In genomic region chr17:8377298-8377697, GRCm38 (mm10) we compare ENCODE assay signal across 41 mouse cellular contexts. TPM values are rescaled to one million over a fixed set of nuclear protein-coding genes. Genes with fewer than 3 reads are reported as not detected.
"Had no signal": no experiment of that assay in that cellular context is flagged by ENCODE, and none has a peak within 500 bp of the region (broad histone marks: within the 10 kb centered on the region; RNA-seq: fewer than 3 reads in every experiment).

No protein-coding gene starts in this region.

- H3K36me3 ChIP-seq: heart, embryonic 12.5 days; heart, embryonic 13.5 days; heart, embryonic 15.5 days; hindbrain, embryonic 10.5 days; hindbrain, embryonic 12.5 days; hindbrain, embryonic 13.5 days; hindbrain, embryonic 15.5 days; intestine, embryonic 15.5 days; kidney, embryonic 15.5 days had no signal

- H3K27ac ChIP-seq: heart, embryonic 13.5 days; heart, embryonic 15.5 days; hindbrain, embryonic 10.5 days; hindbrain, embryonic 12.5 days; hindbrain, embryonic 13.5 days; hindbrain, embryonic 14.5 days; hindbrain, embryonic 15.5 days; hindbrain, postnatal 0 days; intestine, embryonic 15.5 days; kidney, embryonic 15.5 days; kidney, postnatal 0 days; layer of hippocampus, adult 2 months; left cerebral cortex, adult 2 months had no signal

- H3K4me3 ChIP-seq: heart, embryonic 12.5 days; heart, embryonic 13.5 days; heart, embryonic 15.5 days; hindbrain, embryonic 10.5 days; hindbrain, embryonic 12.5 days; hindbrain, embryonic 13.5 days; hindbrain, embryonic 15.5 days; intestine, embryonic 15.5 days; kidney, embryonic 15.5 days; layer of hippocampus, adult 2 months; left cerebral cortex, adult 2 months had no signal

- H3K4me2 ChIP-seq: heart, embryonic 12.5 days; heart, embryonic 13.5 days; heart, embryonic 15.5 days; hindbrain, embryonic 12.5 days; hindbrain, embryonic 13.5 days; hindbrain, embryonic 14.5 days; hindbrain, embryonic 15.5 days; intestine, embryonic 15.5 days; kidney, embryonic 15.5 days had no signal

- H3K4me1 ChIP-seq: intestine, embryonic 15.5 days had no signal

- H3K9me3 ChIP-seq: heart, embryonic 12.5 days; heart, embryonic 15.5 days; hindbrain, embryonic 12.5 days; hindbrain, embryonic 13.5 days; hindbrain, embryonic 15.5 days; intestine, embryonic 15.5 days; kidney, embryonic 15.5 days had no signal

- DNase-seq: heart, postnatal 10 days; heart, postnatal 14 days; heart, postnatal 36 days; heart, postnatal 4 days; kidney, adult 11 months; kidney, adult 18-20 months; kidney, adult 2 months; kidney, adult 8-10 months; kidney, postnatal 10 days; kidney, postnatal 14 days; kidney, postnatal 25 days; kidney, postnatal 36 days; kidney, postnatal 4 days; layer of hippocampus, adult 9-11 months; layer of hippocampus, postnatal 36 days had no signal

- H3K9ac ChIP-seq: heart, embryonic 12.5 days; heart, embryonic 13.5 days; heart, embryonic 15.5 days; hindbrain, embryonic 12.5 days; hindbrain, embryonic 13.5 days; hindbrain, embryonic 14.5 days; hindbrain, embryonic 15.5 days; intestine, embryonic 15.5 days; kidney, embryonic 15.5 days had no signal

- H3K27me3 ChIP-seq: heart, embryonic 15.5 days; hindbrain, embryonic 12.5 days; hindbrain, embryonic 13.5 days; hindbrain, embryonic 15.5 days; intestine, embryonic 15.5 days; kidney, embryonic 15.5 days had no signal

- ATAC-seq: hindbrain, embryonic 16.5 days; hindbrain, postnatal 0 days; intestine, embryonic 15.5 days; intestine, postnatal 0 days had no signal

RNA-seq across cellular contexts. Expression of gene T2, which starts 21.5 kb away (rescaled TPM):
- total RNA-seq: hematopoietic stem cell, adult 5-6 weeks had no signal

RNA-seq across cellular contexts. Expression of gene Prr18, which starts 40.0 kb away (rescaled TPM):
- total RNA-seq: hematopoietic stem cell, adult 5-6 weeks had no signal
- polyA plus RNA-seq: heart, embryonic 14.5 days; heart, postnatal 0 days had no signal

RNA-seq across cellular contexts. Expression of gene T, which starts 56.9 kb away (rescaled TPM):
- total RNA-seq: heart, postnatal 10 days; heart, postnatal 14 days; heart, postnatal 25 days; heart, postnatal 36 days; heart, postnatal 4 days; hematopoietic stem cell, adult 5-6 weeks; layer of hippocampus, adult 18-20 months; layer of hippocampus, adult 2 months; layer of hippocampus, postnatal 14 days; layer of hippocampus, postnatal 25 days; layer of hippocampus, postnatal 36 days; left cerebral cortex, adult 18-20 months; left cerebral cortex, adult 2 months; left cerebral cortex, adult 8-10 months had no signal
- polyA plus RNA-seq: kidney, adult 2 months; large intestine, adult 2 months had no signal
